In the genomic region with DNA sequence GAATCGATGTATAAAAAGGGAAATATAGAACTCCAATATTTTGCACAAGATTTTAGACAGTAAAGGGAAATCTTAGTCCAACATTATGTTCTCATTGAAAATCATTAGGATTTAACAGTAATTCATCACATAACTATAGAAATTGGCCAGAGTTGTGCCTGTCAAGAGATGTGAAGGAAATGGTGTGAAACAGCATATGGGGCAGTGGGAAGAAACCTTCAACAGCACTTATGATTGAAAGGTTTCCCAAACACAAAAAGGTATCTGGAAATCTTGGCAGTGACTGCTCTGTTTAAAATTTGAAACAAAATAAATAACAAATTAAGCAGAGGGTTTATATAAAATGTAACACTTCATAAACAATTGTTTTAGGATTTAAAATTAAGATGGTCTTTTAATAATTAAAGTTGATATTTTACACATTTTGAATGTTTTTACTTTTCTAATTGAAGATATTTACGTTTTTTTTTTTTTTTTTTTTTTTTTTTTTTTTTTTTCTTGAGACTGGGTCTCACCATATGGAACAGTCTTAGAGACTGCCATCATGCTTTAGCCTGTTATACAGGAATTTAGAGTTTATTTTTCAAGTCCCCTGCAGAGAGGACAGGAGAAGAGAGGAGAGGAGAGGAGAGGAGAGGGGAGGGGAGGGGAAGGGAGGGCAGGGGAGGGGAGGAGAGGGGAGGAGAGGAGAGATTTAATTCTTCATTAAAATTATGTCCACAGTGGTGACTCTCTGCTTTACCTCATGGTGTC, we compare ENCODE assay signal across 26 mouse cellular contexts.
DNase-seq lines count a peak whose midpoint lies in the region; ATAC-seq lines count a peak whose summit lies in the region.
"Had no signal": no experiment of that assay in that cellular context is flagged by ENCODE, and none has a peak within 500 bp of the region (broad histone marks: within the 10 kb centered on the region; RNA-seq: fewer than 3 reads in every experiment).

No protein-coding gene starts in this region.

- peak; percentile 84 for ATAC-seq in forebrain, embryonic 14.5 days
- no peak for ATAC-seq in forebrain, embryonic 11.5 days (replicated peaks; ENCODE audit: low FRiP score)
- peak; percentile 84 for ATAC-seq in forebrain, embryonic 16.5 days
- ATAC-seq: activated CD4-positive, CD25-positive, alpha-beta regulatory T cell, adult 4 months; CD4-positive, CD25-positive, alpha-beta regulatory T cell, adult 4 months; hindbrain, embryonic 16.5 days; intestine, embryonic 15.5 days had no signal

- H3K36me3 ChIP-seq in forebrain, embryonic 14.5 days (ENCODE audit: control insufficient read depth, insufficient read depth, low read length) = no peaks in the 10 kb centered on the region
- no peaks in the 10 kb centered on the region for H3K36me3 ChIP-seq in forebrain, embryonic 11.5 days (ENCODE audit: control insufficient read depth, insufficient read depth, low read length)
- H3K36me3 ChIP-seq in forebrain, embryonic 16.5 days (ENCODE audit: control insufficient read depth, insufficient read depth) = no peaks in the 10 kb centered on the region
- H3K36me3 ChIP-seq: embryonic facial prominence, embryonic 10.5 days; embryonic facial prominence, embryonic 13.5 days; hindbrain, embryonic 12.5 days; intestine, embryonic 15.5 days had no signal

- WGBS in forebrain, embryonic 14.5 days = 76% methylated on average over 2 of the region's 2 CpGs
- WGBS in forebrain, embryonic 11.5 days = 75% methylated on average over 2 of the region's 2 CpGs
- WGBS in forebrain, embryonic 16.5 days = 42% methylated on average over 2 of the region's 2 CpGs

- H3K27ac ChIP-seq in forebrain, embryonic 14.5 days (ENCODE audit: low read depth, low read length) = no peak overlapping the region
- H3K27ac ChIP-seq in forebrain, embryonic 11.5 days (ENCODE audit: low read depth, low read length) = no peak overlapping the region
- no peak overlapping the region for H3K27ac ChIP-seq in forebrain, embryonic 16.5 days (ENCODE audit: low read length)
- H3K27ac ChIP-seq: embryonic facial prominence, embryonic 10.5 days; embryonic facial prominence, embryonic 13.5 days; gastrocnemius, adult 2 months; hindbrain, embryonic 12.5 days; intestine, embryonic 15.5 days had no signal

- H3K9me3 ChIP-seq in forebrain, embryonic 14.5 days (replicated peaks; ENCODE audit: control insufficient read depth, low read length) = no peaks in the 10 kb centered on the region
- H3K9me3 ChIP-seq in forebrain, embryonic 11.5 days (ENCODE audit: control insufficient read depth, low read length) = no peaks in the 10 kb centered on the region
- H3K9me3 ChIP-seq in forebrain, embryonic 16.5 days (ENCODE audit: control insufficient read depth, low read length) = no peaks in the 10 kb centered on the region
- H3K9me3 ChIP-seq: embryonic facial prominence, embryonic 10.5 days; embryonic facial prominence, embryonic 13.5 days; hindbrain, embryonic 12.5 days; intestine, embryonic 15.5 days had no signal

- no peaks in the 10 kb centered on the region for H3K27me3 ChIP-seq in forebrain, embryonic 14.5 days (replicated peaks; ENCODE audit: control insufficient read depth, insufficient read depth, low read length)
- H3K27me3 ChIP-seq in forebrain, embryonic 11.5 days (ENCODE audit: control insufficient read depth, insufficient read depth, low read length) = no peaks in the 10 kb centered on the region
- no peaks in the 10 kb centered on the region for H3K27me3 ChIP-seq in forebrain, embryonic 16.5 days (replicated peaks; ENCODE audit: control insufficient read depth, insufficient read depth, low read length)
- H3K27me3 ChIP-seq: embryonic facial prominence, embryonic 13.5 days; hindbrain, embryonic 12.5 days; intestine, embryonic 15.5 days had no signal

- no peak overlapping the region for H3K4me2 ChIP-seq in forebrain, embryonic 14.5 days (ENCODE audit: low read length)
- H3K4me2 ChIP-seq in forebrain, embryonic 11.5 days (ENCODE audit: low read depth, low read length, severe bottlenecking) = no peak overlapping the region
- H3K4me2 ChIP-seq in forebrain, embryonic 16.5 days (ENCODE audit: low read length) = no peak overlapping the region
- H3K4me2 ChIP-seq: embryonic facial prominence, embryonic 13.5 days; heart, embryonic 11.5 days; hindbrain, embryonic 12.5 days; intestine, embryonic 15.5 days had no signal

- no peak overlapping the region for H3K4me3 ChIP-seq in forebrain, embryonic 14.5 days (ENCODE audit: low read depth, low read length)
- H3K4me3 ChIP-seq in forebrain, embryonic 11.5 days (ENCODE audit: low read depth, low read length) = no peak overlapping the region
- H3K4me3 ChIP-seq in forebrain, embryonic 16.5 days (replicated peaks; ENCODE audit: low read length) = no peak overlapping the region
- H3K4me3 ChIP-seq: embryonic facial prominence, embryonic 10.5 days; embryonic facial prominence, embryonic 13.5 days; erythroblast, embryonic 14.5 days; gastrocnemius, adult 2 months; hindbrain, embryonic 12.5 days; intestine, embryonic 15.5 days had no signal

- no peaks in the 10 kb centered on the region for H3K4me1 ChIP-seq in forebrain, embryonic 14.5 days (ENCODE audit: control insufficient read depth, insufficient read depth, low read length)
- no peaks in the 10 kb centered on the region for H3K4me1 ChIP-seq in forebrain, embryonic 11.5 days (replicated peaks; ENCODE audit: control insufficient read depth, insufficient read depth, low read length)
- H3K4me1 ChIP-seq in forebrain, embryonic 16.5 days (replicated peaks; ENCODE audit: control insufficient read depth, insufficient read depth, low read length) = 0 out of 2 replicates have a peak, but pooled peaks cover 2% of the 10 kb centered on the region
- H3K4me1 ChIP-seq: embryonic facial prominence, embryonic 10.5 days; embryonic facial prominence, embryonic 13.5 days; hindbrain, embryonic 12.5 days; intestine, embryonic 15.5 days had no signal

- peak; percentile 73 for DNase-seq in forebrain, embryonic 14.5 days (ENCODE audit: low spot score)
- DNase-seq in forebrain, embryonic 11.5 days (ENCODE audit: low spot score) = no peak
- DNase-seq in brain, adult 2 months (ENCODE audit: low read depth, low spot score) = peak; percentile 30
- DNase-seq in layer of hippocampus, postnatal 10 days (ENCODE audit: low spot score in 2 of 2) = no peak
- DNase-seq in urinary bladder, postnatal 4 days (ENCODE audit: low spot score in 2 of 2) = no peak
- DNase-seq: adrenal gland, adult 8-10 months; adrenal gland, postnatal 25 days; cerebellum, adult 11-12 months; cerebellum, adult 8-10 months; cerebellum, postnatal 10 days; cerebellum, postnatal 36 days; embryo, embryonic 11 days; gastrocnemius, adult 2 months; gastrocnemius, postnatal 14 days; kidney, adult 11 months; kidney, adult 8-10 months had no signal

- H3K9ac ChIP-seq in forebrain, embryonic 14.5 days (ENCODE audit: low read length) = no peak overlapping the region
- H3K9ac ChIP-seq in forebrain, embryonic 11.5 days (ENCODE audit: low read length) = no peak overlapping the region
- no peak overlapping the region for H3K9ac ChIP-seq in forebrain, embryonic 16.5 days (replicated peaks; ENCODE audit: low read depth, low read length)
- H3K9ac ChIP-seq: embryonic facial prominence, embryonic 13.5 days; hindbrain, embryonic 12.5 days; intestine, embryonic 15.5 days had no signal

Comparison
In these comparisons a context has a peak if more than half of its experiments do, and no peak if none do; other contexts are left out.
1. DNase-seq: peak in forebrain, embryonic 14.5 days (single experiment) and brain, adult 2 months (single experiment); none in forebrain, embryonic 11.5 days (single experiment), layer of hippocampus, postnatal 10 days (0 of 2) and urinary bladder, postnatal 4 days (0 of 2).